Mouse (Mus musculus) heart, embryonic 11.5 days (tissue): ENCODE results near the gene Gm20481. TPM values are rescaled to one million over a fixed set of nuclear protein-coding genes. Genes with fewer than 3 reads are reported as not detected.

Experiments used
- ATAC-seq: fragments of 200-750 bp; cut with Nextera tagmentation; replicated peaks from 2 replicates; pipeline ENCODE4 v1.8.0; 2017; ENCODE audit warnings: moderate library complexity; ENCODE audit not compliant: insufficient number of reproducible peaks, low FRiP score, low TSS enrichment
- H3K27ac ChIP-seq: fragments of 300-500 bp; sonication (generic); 2 replicates; pipeline ENCODE4 v1.5.1; 2014; ENCODE audit warnings: mild to moderate bottlenecking, low read depth, low read length
- H3K27me3 ChIP-seq: fragments of 300-500 bp; sonication (generic); 2 replicates; pipeline ENCODE4 v1.6.1; 2014; ENCODE audit warnings: mild to moderate bottlenecking, low read length, mixed read lengths; ENCODE audit not compliant: control insufficient read depth, insufficient read depth
- H3K36me3 ChIP-seq: fragments of 300-500 bp; sonication (generic); 2 replicates; pipeline ENCODE4 v1.6.1; 2014; ENCODE audit warnings: mild to moderate bottlenecking, low read length, moderate library complexity, mixed read lengths; ENCODE audit not compliant: control insufficient read depth, insufficient read depth
- H3K4me1 ChIP-seq: fragments of 300-500 bp; sonication (generic); 2 replicates; pipeline ENCODE4 v1.6.1; 2014; ENCODE audit warnings: low read length; ENCODE audit not compliant: control insufficient read depth, insufficient read depth
- H3K4me2 ChIP-seq: fragments of 300-500 bp; sonication (generic); 2 replicates; pipeline ENCODE4 v1.6.1; 2014; ENCODE audit warnings: mild to moderate bottlenecking, moderate library complexity
- H3K4me3 ChIP-seq: fragments of 300-500 bp; sonication (generic); 2 replicates; pipeline ENCODE4 v1.5.1; 2014; ENCODE audit warnings: low read depth, low read length
- H3K9ac ChIP-seq: fragments of 300-500 bp; sonication (generic); 2 replicates; pipeline ENCODE4 v1.6.1; 2014; ENCODE audit warnings: mild to moderate bottlenecking, low read depth, low read length, moderate library complexity
- H3K9me3 ChIP-seq: fragments of 300-500 bp; sonication (generic); replicated peaks from 2 replicates; pipeline ENCODE4 v1.6.1; 2016; ENCODE audit warnings: low read length; ENCODE audit not compliant: control insufficient read depth
- WGBS: fragments of 180-500 bp; shearing (Covaris S2); extraction: QIAGEN DNeasy Blood & Tissue Kit; methylation state at CpG from one replicate; pipeline ENCODE4 v1.1.7; 2014; ENCODE audit not compliant: insufficient replicate concordance; 5-methylcytosine and 5-hydroxymethylcytosine counted together
- polyA plus RNA-seq: library from polyadenylated mRNA; unstranded; fragments of >200 nt; fragmentation: Nextera tagmentation; extraction: Ambion mirVana; gene quantifications from 2 replicates; pipeline ENCODE4 v1.2.1, GENCODE M21; 2014

Gm20481 gene
- polyA plus RNA-seq, 1 experiment from 2014 or later = not detected

DNA sequence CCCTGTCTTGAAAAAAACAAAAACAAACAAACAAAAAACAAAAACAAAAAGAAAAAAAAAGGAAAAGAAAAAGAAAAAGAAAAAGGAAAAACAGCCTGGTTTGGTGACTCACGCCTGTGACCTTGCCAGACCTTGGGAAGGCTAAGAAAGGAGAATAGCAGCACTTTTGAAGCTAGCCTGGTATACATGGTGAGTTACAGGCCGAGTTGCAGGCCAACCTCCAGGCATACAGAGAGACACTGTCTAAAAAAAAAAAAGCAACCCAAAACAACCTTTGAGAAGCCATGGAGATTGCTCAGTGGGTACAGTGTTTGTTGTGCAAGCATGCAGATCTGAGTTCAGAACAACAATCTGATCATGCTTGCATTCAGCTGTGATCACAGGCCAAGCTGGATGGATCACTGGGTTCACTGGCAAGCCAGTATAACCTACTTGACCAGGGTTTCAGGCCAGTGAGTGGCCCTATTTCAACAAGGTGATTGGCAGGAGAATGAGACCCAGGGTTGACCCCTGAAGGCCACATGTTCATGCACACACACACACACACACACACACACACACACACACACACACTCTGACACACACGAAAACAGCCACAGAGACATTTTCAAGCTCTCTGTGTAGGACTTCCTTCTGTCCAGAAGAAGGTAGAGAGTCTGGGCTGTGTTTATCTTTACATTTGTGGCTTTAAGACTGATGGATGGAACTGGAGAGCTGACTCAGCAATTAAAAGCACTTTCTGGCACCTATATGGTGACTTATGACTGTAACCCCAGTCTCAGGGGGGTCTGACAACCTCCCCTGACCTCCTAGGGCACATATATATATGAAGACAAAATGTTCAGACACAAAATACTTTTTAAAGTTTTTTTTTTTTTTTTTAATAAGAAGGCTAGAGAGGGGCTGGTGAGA is 6.1 kb downstream of the Gm20481 start:
- Histone ChIP-seq H3K27ac (no peak overlapping the region), H3K4me3 (no peak overlapping the region), H3K36me3 (no peaks in the 10 kb centered on the region), H3K9me3 (no peaks in the 10 kb centered on the region), H3K4me1 (peaks cover 2% of the 10 kb centered on the region), H3K4me2 (no peak overlapping the region), H3K9ac (no peak overlapping the region), H3K27me3 (no peaks in the 10 kb centered on the region)
- WGBS = 67% methylated on average over 3 of the region's 3 CpGs
- ATAC-seq = no peak

DNA sequence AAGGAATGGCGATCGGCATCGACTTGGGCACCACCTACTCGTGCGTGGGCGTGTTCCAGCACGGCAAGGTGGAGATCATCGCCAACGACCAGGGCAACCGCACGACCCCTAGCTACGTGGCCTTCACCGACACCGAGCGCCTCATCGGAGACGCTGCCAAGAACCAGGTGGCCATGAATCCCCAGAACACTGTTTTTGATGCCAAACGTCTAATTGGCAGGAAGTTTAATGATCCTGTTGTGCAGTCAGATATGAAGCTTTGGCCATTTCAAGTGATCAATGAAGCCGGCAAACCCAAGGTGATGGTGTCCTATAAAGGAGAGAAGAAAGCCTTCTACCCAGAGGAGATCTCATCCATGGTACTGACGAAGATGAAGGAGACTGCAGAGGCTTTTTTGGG is 7.3 kb downstream of the Gm20481 start:
- H3K9me3 ChIP-seq = no peaks in the 10 kb centered on the region
- H3K4me3 ChIP-seq = no peak overlapping the region
- peaks cover 4% of the 10 kb centered on the region for H3K4me1 ChIP-seq
- H3K27ac ChIP-seq = no peak overlapping the region
- no peak overlapping the region for H3K4me2 ChIP-seq
- ATAC-seq = no peak
- no peaks in the 10 kb centered on the region for H3K27me3 ChIP-seq
- no peak overlapping the region for H3K9ac ChIP-seq
- H3K36me3 ChIP-seq = no peaks in the 10 kb centered on the region
- WGBS = 88% methylated on average over 20 of the region's 20 CpGs

DNA sequence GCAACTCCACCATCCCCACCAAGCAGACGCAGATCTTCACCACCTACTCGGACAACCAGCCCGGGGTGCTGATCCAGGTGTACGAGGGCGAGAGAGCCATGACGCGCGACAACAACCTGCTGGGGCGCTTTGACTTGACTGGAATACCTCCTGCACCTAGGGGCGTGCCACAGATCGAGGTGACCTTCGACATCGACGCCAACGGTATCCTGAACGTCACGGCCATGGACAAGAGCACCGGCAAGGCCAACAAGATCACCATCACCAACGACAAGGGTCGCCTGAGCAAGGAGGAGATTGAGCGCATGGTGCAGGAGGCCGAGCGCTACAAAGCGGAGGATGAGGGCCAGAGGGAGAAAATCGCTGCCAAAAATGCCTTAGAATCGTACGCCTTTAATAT is 8.5 kb downstream of the Gm20481 start:
- Histone ChIP-seq H3K9ac (no peak overlapping the region), H3K27me3 (no peaks in the 10 kb centered on the region), H3K4me2 (no peak overlapping the region), H3K36me3 (no peaks in the 10 kb centered on the region), H3K27ac (no peak overlapping the region), H3K9me3 (no peaks in the 10 kb centered on the region), H3K4me1 (peaks cover 9% of the 10 kb centered on the region), H3K4me3 (no peak overlapping the region)
- no peak for ATAC-seq
- WGBS = 81% methylated on average over 27 of the region's 27 CpGs

DNA sequence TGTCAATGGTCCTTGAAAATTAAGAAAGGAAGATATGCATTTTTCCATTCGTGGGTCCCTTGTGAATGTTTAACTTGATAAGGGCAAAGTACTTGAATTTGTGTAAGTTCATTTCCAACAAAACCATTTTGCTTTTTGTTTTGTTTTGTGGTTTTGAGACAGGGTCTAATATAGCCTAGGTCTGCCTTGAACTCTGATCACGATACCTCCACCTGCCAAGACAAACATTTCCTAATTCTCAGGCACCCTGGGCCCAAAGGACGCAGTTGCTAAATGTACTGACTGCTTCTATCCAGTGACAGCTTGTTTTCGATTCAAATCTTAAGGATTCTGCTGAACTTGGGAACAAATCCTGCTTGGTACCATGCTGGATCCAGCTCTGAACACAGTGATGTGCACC is 9.9 kb downstream of the Gm20481 start:
- Histone ChIP-seq H3K36me3 (no peaks in the 10 kb centered on the region), H3K4me1 (peaks cover 9% of the 10 kb centered on the region), H3K27ac (no peak overlapping the region), H3K27me3 (no peaks in the 10 kb centered on the region), H3K9me3 (no peaks in the 10 kb centered on the region), H3K4me2 (no peak overlapping the region), H3K4me3 (no peak overlapping the region), H3K9ac (no peak overlapping the region)
- WGBS = 84% methylated on average over 4 of the region's 4 CpGs
- no peak for ATAC-seq

DNA sequence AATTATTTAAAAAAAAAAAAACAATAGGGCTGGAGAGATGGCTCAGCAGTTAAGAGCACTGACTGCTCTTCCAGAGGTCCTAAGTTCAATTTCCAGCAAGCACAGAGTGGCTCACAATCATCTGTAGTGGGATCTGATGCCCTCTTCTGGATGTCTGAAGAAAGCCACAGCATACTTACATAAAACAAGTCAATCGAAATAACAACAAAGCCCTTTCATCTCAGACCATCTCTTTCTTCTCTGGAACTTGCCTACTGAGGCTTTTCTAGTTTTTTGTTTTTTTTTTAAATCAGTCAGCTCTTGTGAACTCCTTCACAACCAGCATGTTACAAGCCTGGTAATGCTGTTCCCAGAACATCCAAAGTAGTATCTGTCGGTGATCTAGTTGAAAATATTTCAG is 10.9 kb downstream of the Gm20481 start:
- no peak for ATAC-seq
- H3K9me3 ChIP-seq = no peaks in the 10 kb centered on the region
- WGBS = 19% methylated on average over 2 of the region's 2 CpGs
- H3K27ac ChIP-seq = no peak overlapping the region; the same call in 1 of the 2 replicates
- peaks cover 7% of the 10 kb centered on the region; the same call in 1 of the 2 replicates for H3K36me3 ChIP-seq
- peak overlapping the region; percentile 85 for H3K4me3 ChIP-seq
- H3K4me1 ChIP-seq = peaks cover 9% of the 10 kb centered on the region
- peak overlapping the region; percentile 67 for H3K4me2 ChIP-seq
- H3K9ac ChIP-seq = peak overlapping the region; percentile 97
- H3K27me3 ChIP-seq = no peaks in the 10 kb centered on the region

DNA sequence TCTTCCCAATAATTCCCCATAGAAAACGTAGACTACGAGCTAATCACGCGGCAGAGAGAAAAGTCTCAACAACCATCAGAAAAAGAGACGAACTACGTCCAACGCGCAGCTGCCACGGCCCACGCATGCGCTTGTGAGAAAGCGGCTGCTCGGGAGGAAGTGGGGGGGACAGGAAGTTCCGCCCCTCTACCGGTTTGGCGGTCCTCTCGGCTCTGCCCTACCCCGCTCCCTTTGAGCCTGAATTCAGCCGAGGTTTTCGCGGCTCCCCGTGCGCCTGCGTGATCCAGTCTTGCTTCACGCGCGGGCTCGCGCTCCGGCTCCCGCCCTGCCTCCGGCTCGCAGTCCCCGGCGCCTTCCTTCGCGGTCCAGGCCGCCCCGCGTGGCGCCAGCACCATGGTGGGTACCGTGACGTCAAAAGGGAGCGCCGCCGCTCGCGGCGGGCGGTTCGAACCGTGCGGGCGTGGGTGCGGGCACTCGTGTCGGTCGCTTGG is 12.0 kb downstream of the Gm20481 start, which contains the start of gene Lsm2:
Gene Lsm2, plus strand, starts transcription at position 173 of the 491 bp plus-strand sequence.
- no peaks in the 10 kb centered on the region for H3K9me3 ChIP-seq
- ATAC-seq = peak; percentile 87
- WGBS = under 1% methylated on average over 58 of the region's 58 CpGs
- no peaks in the 10 kb centered on the region for H3K27me3 ChIP-seq
- H3K4me3 ChIP-seq = peak within 1 kb of the TSS; percentile 85
- H3K36me3 ChIP-seq = peaks cover 16% of the 10 kb centered on the region
- H3K9ac ChIP-seq = peak within 1 kb of the TSS; percentile 97
- H3K4me2 ChIP-seq = peak within 1 kb of the TSS; percentile 67
- H3K4me1 ChIP-seq = peaks cover 9% of the 10 kb centered on the region
- H3K27ac ChIP-seq = peak within 1 kb of the TSS; percentile 97

DNA sequence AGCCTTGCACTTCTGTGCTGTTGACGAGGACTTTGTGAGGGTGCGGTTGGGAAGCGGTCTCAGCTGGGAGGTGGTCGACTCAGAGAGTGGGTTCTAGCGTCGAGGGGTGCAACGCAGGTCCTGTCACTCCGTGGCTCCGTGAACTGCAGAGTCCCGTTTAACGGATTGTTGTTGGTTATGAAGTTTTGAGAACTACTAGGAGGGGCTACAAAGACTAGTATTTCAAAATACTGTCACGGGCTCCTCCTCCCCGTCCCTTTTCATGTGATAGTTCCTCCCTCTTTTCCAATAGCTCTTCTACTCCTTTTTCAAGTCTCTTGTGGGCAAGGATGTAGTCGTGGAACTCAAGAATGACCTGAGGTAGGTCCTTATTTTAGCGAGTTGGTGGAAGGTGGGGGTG is 12.6 kb downstream of the Gm20481 start:
- Histone ChIP-seq H3K27me3 (no peaks in the 10 kb centered on the region), H3K36me3 (peaks cover 17% of the 10 kb centered on the region), H3K4me1 (peaks cover 9% of the 10 kb centered on the region), H3K9me3 (no peaks in the 10 kb centered on the region), H3K27ac (peak overlapping the region; percentile 97), H3K4me2 (peak overlapping the region; percentile 67), H3K9ac (peak overlapping the region; percentile 97), H3K4me3 (peak overlapping the region; percentile 85)
- no peak; the same call in 1 of the 2 replicates for ATAC-seq
- 0% methylated on average over 15 of the region's 15 CpGs for whole genome bisulfite sequencing

DNA sequence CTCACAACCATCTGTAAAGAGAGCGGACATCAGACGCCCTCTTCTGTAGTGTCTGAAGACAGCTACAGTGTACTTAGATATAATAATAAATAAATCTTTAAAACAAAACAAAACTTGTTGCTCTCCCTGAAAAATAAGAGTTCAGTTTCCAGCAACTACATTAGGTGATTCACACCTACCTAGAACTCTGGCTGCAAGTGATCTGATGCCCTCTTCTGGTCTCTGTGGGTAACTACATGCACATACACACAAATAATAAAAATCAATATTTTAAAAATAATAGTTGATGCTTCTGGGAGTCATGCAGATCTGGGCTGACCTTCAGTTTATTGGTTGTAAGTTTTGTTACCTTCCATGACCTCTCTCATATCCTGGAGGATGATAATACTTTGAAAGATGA is 14.5 kb downstream of the Gm20481 start:
- Histone ChIP-seq H3K9ac (no peak overlapping the region), H3K9me3 (no peaks in the 10 kb centered on the region)

More for the DNA sequence above, 14.5 kb downstream of the Gm20481 start:
- Histone ChIP-seq H3K27ac (no peak overlapping the region), H3K36me3 (peaks cover 17% of the 10 kb centered on the region), H3K4me1 (peaks cover 9% of the 10 kb centered on the region), H3K4me3 (no peak overlapping the region), H3K27me3 (no peaks in the 10 kb centered on the region), H3K4me2 (no peak overlapping the region)
- 77% methylated on average over 2 of the region's 2 CpGs for WGBS
- ATAC-seq = no peak
